Mouse (Mus musculus): ENCODE measurements at regions not wholly inside any gene's neighbourhood (a gene's known extent, or its start where the extent isn't known, plus 50 kb on each side); places are given as distances from the start of the nearest gene placed in this dataset.
A peak's percentile ranks its signal among the peaks of the same experiment; 100 is the strongest.

- H3K27me3 ChIP-seq (ENCODE audit: insufficient read depth, low read length), result no peaks in the 10 kb centered on the region
- H3K4me2 ChIP-seq (ENCODE audit: low read depth, low read length), result no peak overlapping the region
- 29% methylated on average over 2 of the region's 2 CpGs for WGBS
- H3K9me3 ChIP-seq (ENCODE audit: low read length), result no peaks in the 10 kb centered on the region
- no peaks in the 10 kb centered on the region for H3K36me3 ChIP-seq (ENCODE audit: insufficient read depth, low read length)
- TF ChIP-seq CTCF (IDR thresholded peaks at IDR 0.05; ENCODE audit: low read depth), result no peak
- peak; percentile 49 for DNase-seq (ENCODE audit: low spot score)
- H3K4me3 ChIP-seq (ENCODE audit: low read length), result no peak overlapping the region
- ATAC-seq, result 0 out of 2 replicates have a peak, but pooled peaks have one; percentile 35
- no peak overlapping the region for H3K9ac ChIP-seq (replicated peaks; ENCODE audit: low read length)
- H3K4me1 ChIP-seq (ENCODE audit: insufficient read depth, low read length), result no peaks in the 10 kb centered on the region
- H3K27ac ChIP-seq, result no peak overlapping the region
Observed at GRCm38 (mm10) chr3:81279266-81279665, 243.1 kb downstream of the Pdgfc start.

- Histone ChIP-seq H3K9ac (replicated peaks; ENCODE audit: low read length) (no peak overlapping the region), H3K4me3 (ENCODE audit: low read length) (no peak overlapping the region), H3K9me3 (ENCODE audit: low read length) (no peaks in the 10 kb centered on the region), H3K36me3 (ENCODE audit: insufficient read depth, low read length) (no peaks in the 10 kb centered on the region), H3K4me2 (ENCODE audit: low read depth, low read length) (no peak overlapping the region), H3K4me1 (ENCODE audit: insufficient read depth, low read length) (no peaks in the 10 kb centered on the region), H3K27me3 (ENCODE audit: insufficient read depth, low read length) (no peaks in the 10 kb centered on the region), H3K27ac (no peak overlapping the region)
- 93% methylated on average over 2 of the region's 2 CpGs for WGBS
- DNase-seq (ENCODE audit: low spot score) (no peak), ATAC-seq (no peak)
- TF ChIP-seq CTCF (IDR thresholded peaks at IDR 0.05; ENCODE audit: low read depth), result no peak
Observed at GRCm38 (mm10) chr3:81289762-81290161, 253.5 kb downstream of the Pdgfc start.

- no peak overlapping the region for H3K9ac ChIP-seq (replicated peaks; ENCODE audit: low read length)
- no peaks in the 10 kb centered on the region for H3K27me3 ChIP-seq (ENCODE audit: insufficient read depth, low read length)
- no peak overlapping the region for H3K4me2 ChIP-seq (ENCODE audit: low read depth, low read length)
- no peak overlapping the region for H3K4me3 ChIP-seq (ENCODE audit: low read length)
- ATAC-seq, result no peak
- no peak for TF ChIP-seq CTCF (IDR thresholded peaks at IDR 0.05; ENCODE audit: low read depth)
- H3K4me1 ChIP-seq (ENCODE audit: insufficient read depth, low read length), result no peaks in the 10 kb centered on the region
- H3K36me3 ChIP-seq (ENCODE audit: insufficient read depth, low read length), result no peaks in the 10 kb centered on the region
- whole genome bisulfite sequencing, result 27% methylated on average over 2 of the region's 2 CpGs
- H3K9me3 ChIP-seq (ENCODE audit: low read length), result no peaks in the 10 kb centered on the region
- no peak overlapping the region for H3K27ac ChIP-seq
- DNase-seq (ENCODE audit: low spot score), result no peak
Observed at GRCm38 (mm10) chr3:81292404-81292803, 256.2 kb downstream of the Pdgfc start.

GRCm38 (mm10) chr3:81293186-81293819 is 257.1 kb downstream of the Pdgfc start:
- Histone ChIP-seq H3K4me1 (ENCODE audit: insufficient read depth, low read length) (no peaks in the 10 kb centered on the region), H3K27me3 (ENCODE audit: insufficient read depth, low read length) (no peaks in the 10 kb centered on the region), H3K4me3 (ENCODE audit: low read length) (no peak overlapping the region), H3K4me2 (ENCODE audit: low read depth, low read length) (no peak overlapping the region), H3K27ac (no peak overlapping the region), H3K9ac (replicated peaks; ENCODE audit: low read length) (no peak overlapping the region), H3K9me3 (ENCODE audit: low read length) (no peaks in the 10 kb centered on the region), H3K36me3 (ENCODE audit: insufficient read depth, low read length) (no peaks in the 10 kb centered on the region)
- TF ChIP-seq CTCF (IDR thresholded peaks at IDR 0.05; ENCODE audit: low read depth), result no peak
- ATAC-seq (no peak), DNase-seq (ENCODE audit: low spot score) (no peak)
- 84% methylated on average over 3 of the region's 3 CpGs for WGBS

- Histone ChIP-seq H3K27me3 (ENCODE audit: insufficient read depth, low read length) (no peaks in the 10 kb centered on the region), H3K4me2 (ENCODE audit: low read depth, low read length) (no peak overlapping the region), H3K4me3 (ENCODE audit: low read length) (no peak overlapping the region), H3K9ac (replicated peaks; ENCODE audit: low read length) (no peak overlapping the region), H3K27ac (no peak overlapping the region), H3K4me1 (ENCODE audit: insufficient read depth, low read length) (no peaks in the 10 kb centered on the region), H3K36me3 (ENCODE audit: insufficient read depth, low read length) (no peaks in the 10 kb centered on the region), H3K9me3 (ENCODE audit: low read length) (no peaks in the 10 kb centered on the region)
- 90% methylated on average over 5 of the region's 5 CpGs for WGBS
- TF ChIP-seq CTCF (IDR thresholded peaks at IDR 0.05; ENCODE audit: low read depth), result no peak
- no peak for DNase-seq (ENCODE audit: low spot score)
- ATAC-seq, result no peak
Observed at GRCm38 (mm10) chr3:81304017-81304791, 268.0 kb downstream of the Pdgfc start.

GRCm38 (mm10) chr3:81305412-81306165 is 269.4 kb downstream of the Pdgfc start:
- Histone ChIP-seq H3K36me3 (ENCODE audit: insufficient read depth, low read length) (no peaks in the 10 kb centered on the region), H3K27me3 (ENCODE audit: insufficient read depth, low read length) (no peaks in the 10 kb centered on the region), H3K27ac (no peak overlapping the region), H3K4me3 (ENCODE audit: low read length) (no peak overlapping the region), H3K4me2 (ENCODE audit: low read depth, low read length) (no peak overlapping the region), H3K4me1 (ENCODE audit: insufficient read depth, low read length) (no peaks in the 10 kb centered on the region), H3K9ac (replicated peaks; ENCODE audit: low read length) (no peak overlapping the region), H3K9me3 (ENCODE audit: low read length) (no peaks in the 10 kb centered on the region)
- TF ChIP-seq CTCF (IDR thresholded peaks at IDR 0.05; ENCODE audit: low read depth), result no peak
- DNase-seq (ENCODE audit: low spot score), result no peak
- ATAC-seq, result no peak
- WGBS, result 74% methylated on average over 10 of the region's 10 CpGs
